Mouse (Mus musculus): ENCODE data around the gene Cers3. TPM values are rescaled to one million over a fixed set of nuclear protein-coding genes. Genes with fewer than 3 reads are reported as not detected.

Cers3 gene
- polyA plus RNA-seq, 1 experiment from 2014 or later = 0.27 TPM

DNA sequence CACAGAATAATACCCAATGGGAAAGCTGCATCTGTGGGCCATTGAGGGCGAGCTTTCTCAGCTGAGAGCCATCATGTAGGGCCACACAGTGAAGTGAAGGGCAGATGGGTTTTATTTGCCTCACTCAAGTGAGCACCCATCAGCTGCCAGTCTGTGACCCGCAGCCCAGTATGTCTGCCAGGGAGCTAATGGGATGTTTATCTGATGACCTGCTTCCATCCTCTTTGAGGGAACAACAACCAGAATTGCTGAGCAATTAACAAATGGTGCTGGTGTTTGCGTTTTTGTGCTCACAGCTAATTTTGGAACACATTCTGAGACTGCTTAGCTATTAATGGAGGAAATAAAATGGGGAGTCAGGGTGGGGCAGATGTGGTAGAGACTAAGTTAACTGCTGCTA, 108.9 kb downstream of the Cers3 start:
- H3K27me3 ChIP-seq (replicated peaks; ENCODE audit: control insufficient read depth, insufficient read depth, low read length) = no peaks in the 10 kb centered on the region
- no peak overlapping the region for H3K4me3 ChIP-seq (ENCODE audit: low read depth, low read length)
- DNase-seq (ENCODE audit: low spot score) (no peak), ATAC-seq (replicated peaks; ENCODE audit: low FRiP score) (no peak)
- WGBS = 63% methylated on average over 3 of the region's 3 CpGs
- no peaks in the 10 kb centered on the region for H3K4me1 ChIP-seq (replicated peaks; ENCODE audit: control insufficient read depth, insufficient read depth, low read length)
- no peaks in the 10 kb centered on the region for H3K9me3 ChIP-seq (ENCODE audit: control insufficient read depth, low read length)
- no peaks in the 10 kb centered on the region for H3K36me3 ChIP-seq (ENCODE audit: control insufficient read depth, insufficient read depth, low read length)
- no peak overlapping the region for H3K27ac ChIP-seq (ENCODE audit: low read depth, low read length)
- H3K9ac ChIP-seq (ENCODE audit: low read depth, low read length) = no peak overlapping the region
- H3K4me2 ChIP-seq = no peak overlapping the region

DNA sequence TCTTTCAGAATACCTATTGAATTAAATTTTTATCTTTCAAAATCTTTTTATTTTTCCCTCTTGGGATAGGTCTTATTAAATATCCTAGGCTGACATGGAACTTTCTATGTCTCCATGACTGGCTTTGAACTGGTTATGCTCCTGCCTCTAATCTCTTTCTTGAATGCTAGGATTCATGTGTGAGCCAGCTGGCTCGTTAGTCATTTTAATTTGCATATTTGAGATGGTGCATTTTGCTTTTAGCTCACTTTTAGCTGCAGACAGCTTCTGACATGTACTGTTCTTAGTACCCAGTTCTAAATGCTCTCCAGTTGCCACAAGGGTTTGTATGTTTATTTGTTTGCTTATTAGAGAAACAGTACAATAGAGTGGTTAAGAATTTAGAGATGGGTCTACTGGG, 114.3 kb downstream of the Cers3 start:
- ATAC-seq (replicated peaks; ENCODE audit: low FRiP score) (no peak), DNase-seq (ENCODE audit: low spot score) (no peak)
- WGBS = 64% methylated on average over 1 of the region's 1 CpGs

GRCm38 (mm10) chr7:66858247-66859075, 115.2 kb downstream of the Cers3 start:
- Histone ChIP-seq H3K4me1 (replicated peaks; ENCODE audit: control insufficient read depth, insufficient read depth, low read length) (no peaks in the 10 kb centered on the region), H3K9me3 (ENCODE audit: control insufficient read depth, low read length) (no peaks in the 10 kb centered on the region), H3K4me2 (no peak overlapping the region), H3K27me3 (replicated peaks; ENCODE audit: control insufficient read depth, insufficient read depth, low read length) (no peaks in the 10 kb centered on the region), H3K9ac (ENCODE audit: low read depth, low read length) (no peak overlapping the region), H3K4me3 (ENCODE audit: low read depth, low read length) (no peak overlapping the region), H3K27ac (ENCODE audit: low read depth, low read length) (no peak overlapping the region), H3K36me3 (ENCODE audit: control insufficient read depth, insufficient read depth, low read length) (no peaks in the 10 kb centered on the region)
- DNase-seq (ENCODE audit: low spot score) (no peak), ATAC-seq (replicated peaks; ENCODE audit: low FRiP score) (no peak)
- 69% methylated on average over 12 of the region's 12 CpGs for WGBS

More for the DNA sequence above, 114.3 kb downstream of the Cers3 start:
- Histone ChIP-seq H3K9ac (ENCODE audit: low read depth, low read length) (no peak overlapping the region), H3K4me2 (no peak overlapping the region), H3K9me3 (ENCODE audit: control insufficient read depth, low read length) (no peaks in the 10 kb centered on the region), H3K4me3 (ENCODE audit: low read depth, low read length) (no peak overlapping the region), H3K36me3 (ENCODE audit: control insufficient read depth, insufficient read depth, low read length) (no peaks in the 10 kb centered on the region), H3K27me3 (replicated peaks; ENCODE audit: control insufficient read depth, insufficient read depth, low read length) (no peaks in the 10 kb centered on the region), H3K4me1 (replicated peaks; ENCODE audit: control insufficient read depth, insufficient read depth, low read length) (no peaks in the 10 kb centered on the region), H3K27ac (ENCODE audit: low read depth, low read length) (no peak overlapping the region)

- Histone ChIP-seq H3K9me3 (ENCODE audit: control insufficient read depth, low read length) (no peaks in the 10 kb centered on the region), H3K4me2 (no peak overlapping the region), H3K36me3 (ENCODE audit: control insufficient read depth, insufficient read depth, low read length) (no peaks in the 10 kb centered on the region), H3K4me3 (ENCODE audit: low read depth, low read length) (no peak overlapping the region), H3K9ac (ENCODE audit: low read depth, low read length) (no peak overlapping the region), H3K27me3 (replicated peaks; ENCODE audit: control insufficient read depth, insufficient read depth, low read length) (no peaks in the 10 kb centered on the region), H3K27ac (ENCODE audit: low read depth, low read length) (no peak overlapping the region), H3K4me1 (replicated peaks; ENCODE audit: control insufficient read depth, insufficient read depth, low read length) (no peaks in the 10 kb centered on the region)
- WGBS = 81% methylated on average over 5 of the region's 5 CpGs
- DNase-seq (ENCODE audit: low spot score) (no peak), ATAC-seq (replicated peaks; ENCODE audit: low FRiP score) (no peak)
Measured at GRCm38 (mm10) chr7:66859220-66859619, 115.9 kb downstream of the Cers3 start.

GRCm38 (mm10) chr7:66866944-66867718, 123.8 kb downstream of the Cers3 start:
- no peaks in the 10 kb centered on the region for H3K4me1 ChIP-seq (replicated peaks; ENCODE audit: control insufficient read depth, insufficient read depth, low read length)
- no peaks in the 10 kb centered on the region for H3K36me3 ChIP-seq (ENCODE audit: control insufficient read depth, insufficient read depth, low read length)
- H3K27ac ChIP-seq (ENCODE audit: low read depth, low read length) = no peak overlapping the region
- H3K9ac ChIP-seq (ENCODE audit: low read depth, low read length) = no peak overlapping the region
- no peaks in the 10 kb centered on the region for H3K27me3 ChIP-seq (replicated peaks; ENCODE audit: control insufficient read depth, insufficient read depth, low read length)
- no peak for DNase-seq (ENCODE audit: low spot score)
- WGBS = 72% methylated on average over 19 of the region's 19 CpGs
- no peak overlapping the region for H3K4me3 ChIP-seq (ENCODE audit: low read depth, low read length)
- no peak for ATAC-seq (replicated peaks; ENCODE audit: low FRiP score)
- H3K4me2 ChIP-seq = no peak overlapping the region
- H3K9me3 ChIP-seq (ENCODE audit: control insufficient read depth, low read length) = no peaks in the 10 kb centered on the region

DNA sequence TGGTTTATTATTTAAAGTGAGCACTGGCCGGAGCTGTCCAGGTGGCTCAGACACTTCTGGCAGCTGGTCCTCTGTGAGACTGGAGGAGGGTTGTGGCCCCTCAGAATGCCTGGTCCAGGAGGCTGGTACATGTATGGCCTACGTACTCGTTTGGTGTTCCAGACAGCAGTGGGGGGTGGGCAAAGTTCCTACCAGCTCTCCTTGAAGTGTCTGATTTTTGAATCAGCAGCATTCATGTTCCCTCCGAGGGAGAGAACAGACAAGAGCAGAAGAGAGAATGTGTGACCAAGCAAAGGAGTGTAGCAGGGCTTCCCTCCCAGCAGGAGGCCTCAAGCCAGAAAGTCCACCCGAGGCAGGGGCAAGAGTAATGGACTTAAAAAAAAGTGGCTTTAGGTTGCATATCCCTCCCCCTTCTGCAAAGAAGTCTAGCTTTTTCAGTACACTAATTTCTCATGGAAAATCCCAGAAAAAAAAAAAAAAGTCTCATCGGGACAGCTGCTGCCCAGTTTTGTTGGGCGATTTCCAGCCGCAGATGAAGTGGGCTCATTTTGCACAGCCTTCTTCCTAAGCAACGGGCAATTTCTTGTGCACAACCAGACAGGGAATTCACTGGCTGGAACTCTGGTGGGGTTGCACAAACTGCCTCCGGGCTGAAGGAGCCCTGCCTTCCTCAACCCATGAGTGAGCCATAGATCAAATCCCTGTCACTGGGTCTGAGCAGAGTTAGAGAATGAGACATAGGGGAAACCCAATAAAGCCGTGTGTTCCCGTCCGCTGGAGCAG, 124.6 kb downstream of the Cers3 start:
- H3K27ac ChIP-seq (ENCODE audit: low read depth, low read length) = no peak overlapping the region
- no peak overlapping the region for H3K4me3 ChIP-seq (ENCODE audit: low read depth, low read length)
- no peak overlapping the region for H3K4me2 ChIP-seq
- no peaks in the 10 kb centered on the region for H3K4me1 ChIP-seq (replicated peaks; ENCODE audit: control insufficient read depth, insufficient read depth, low read length)
- no peaks in the 10 kb centered on the region for H3K27me3 ChIP-seq (replicated peaks; ENCODE audit: control insufficient read depth, insufficient read depth, low read length)
- ATAC-seq (replicated peaks; ENCODE audit: low FRiP score) (no peak), DNase-seq (ENCODE audit: low spot score) (no peak)
- no peaks in the 10 kb centered on the region for H3K36me3 ChIP-seq (ENCODE audit: control insufficient read depth, insufficient read depth, low read length)
- WGBS = 71% methylated on average over 13 of the region's 13 CpGs
- no peaks in the 10 kb centered on the region for H3K9me3 ChIP-seq (ENCODE audit: control insufficient read depth, low read length)
- H3K9ac ChIP-seq (ENCODE audit: low read depth, low read length) = no peak overlapping the region

DNA sequence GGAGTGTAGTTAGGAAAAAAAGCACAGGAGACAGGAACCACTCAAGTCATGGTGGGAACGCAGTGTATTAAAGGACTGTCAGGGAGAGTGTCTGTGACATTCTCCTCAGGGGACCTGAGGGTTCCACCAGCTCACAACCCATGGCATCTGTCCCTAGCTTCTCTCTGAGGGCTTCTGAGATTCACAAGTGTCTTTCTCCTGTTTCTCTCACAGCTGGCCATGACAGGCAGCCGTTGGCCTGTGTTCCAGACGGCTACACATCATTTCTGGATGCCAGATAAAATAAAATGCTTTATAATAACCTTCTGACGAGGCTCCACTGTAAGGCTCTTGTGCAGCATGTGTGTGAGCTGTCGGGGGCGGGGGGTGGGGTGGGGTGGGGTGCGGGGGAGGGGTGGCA, 128.2 kb downstream of the Cers3 start:
- WGBS = 73% methylated on average over 7 of the region's 7 CpGs
- H3K4me3 ChIP-seq (ENCODE audit: low read depth, low read length) = no peak overlapping the region
- DNase-seq (ENCODE audit: low spot score) (no peak), ATAC-seq (replicated peaks; ENCODE audit: low FRiP score) (no peak)
- no peak overlapping the region for H3K4me2 ChIP-seq
- no peak overlapping the region for H3K9ac ChIP-seq (ENCODE audit: low read depth, low read length)
- no peaks in the 10 kb centered on the region for H3K9me3 ChIP-seq (ENCODE audit: control insufficient read depth, low read length)
- H3K4me1 ChIP-seq (replicated peaks; ENCODE audit: control insufficient read depth, insufficient read depth, low read length) = no peaks in the 10 kb centered on the region
- H3K27ac ChIP-seq (ENCODE audit: low read depth, low read length) = no peak overlapping the region
- no peaks in the 10 kb centered on the region for H3K27me3 ChIP-seq (replicated peaks; ENCODE audit: control insufficient read depth, insufficient read depth, low read length)
- H3K36me3 ChIP-seq (ENCODE audit: control insufficient read depth, insufficient read depth, low read length) = no peaks in the 10 kb centered on the region

GRCm38 (mm10) chr7:66871940-66872511, 128.7 kb downstream of the Cers3 start:
- no peak overlapping the region for H3K27ac ChIP-seq (ENCODE audit: low read depth, low read length)
- H3K4me2 ChIP-seq = no peak overlapping the region
- no peaks in the 10 kb centered on the region for H3K9me3 ChIP-seq (ENCODE audit: control insufficient read depth, low read length)
- H3K27me3 ChIP-seq (replicated peaks; ENCODE audit: control insufficient read depth, insufficient read depth, low read length) = no peaks in the 10 kb centered on the region
- no peak overlapping the region for H3K9ac ChIP-seq (ENCODE audit: low read depth, low read length)
- no peak overlapping the region for H3K4me3 ChIP-seq (ENCODE audit: low read depth, low read length)
- no peak for ATAC-seq (replicated peaks; ENCODE audit: low FRiP score)
- no peak for DNase-seq (ENCODE audit: low spot score)
- no peaks in the 10 kb centered on the region for H3K4me1 ChIP-seq (replicated peaks; ENCODE audit: control insufficient read depth, insufficient read depth, low read length)
- WGBS = 87% methylated on average over 14 of the region's 14 CpGs
- H3K36me3 ChIP-seq (ENCODE audit: control insufficient read depth, insufficient read depth, low read length) = no peaks in the 10 kb centered on the region

All from liver, embryonic 11.5 days (tissue).